Mouse (Mus musculus) stomach, postnatal 0 days (tissue): ENCODE data around the gene Ankmy2.

Experiments
- CTCF ChIP-seq: IDR thresholded peaks from 2 replicates; pipeline ENCODE4 v1.5.1; 2016; ENCODE audit warnings: antibody characterized with exemption, low read depth, mild to moderate bottlenecking, moderate library complexity
- EP300 ChIP-seq: optimal IDR thresholded peaks from 2 replicates; pipeline ENCODE3; 2016; ENCODE audit warnings: antibody characterized with exemption

DNA sequence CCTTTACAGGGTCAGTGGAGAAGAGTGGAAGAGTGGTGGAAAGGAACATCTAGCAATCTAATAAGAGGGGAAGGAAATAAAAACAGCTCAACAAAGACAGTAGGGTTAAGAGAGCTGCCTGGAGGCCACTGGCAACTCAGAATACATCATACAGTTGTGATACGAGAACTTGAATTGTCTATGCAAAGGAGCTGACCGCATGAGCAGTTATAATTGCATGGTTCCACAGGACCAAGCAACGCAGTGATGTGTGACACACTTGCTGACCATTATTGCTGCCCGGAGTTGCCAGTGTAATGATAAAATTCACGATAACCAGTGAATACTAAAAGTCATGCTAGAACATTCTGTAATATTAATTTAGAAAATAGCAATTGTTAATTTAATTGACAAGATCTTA is 30.9 kb upstream of the Ankmy2 start:
- TF ChIP-seq CTCF (no peak), EP300 (no peak)
